Mouse (Mus musculus) bone marrow macrophage, adult 2 months (primary cell): Measurements from ENCODE around the gene Bpifb1.

Source experiments
- CTCF ChIP-seq: IDR thresholded peaks from 2 replicates; pipeline ENCODE4 v1.5.1; 2012; ENCODE audit warnings: low read depth, mild to moderate bottlenecking, low read length, moderate library complexity
- POLR2A ChIP-seq: IDR thresholded peaks from 2 replicates; pipeline ENCODE4 v1.6.1; 2012; ENCODE audit warnings: mild to moderate bottlenecking, low read depth, low read length, borderline replicate concordance

GRCm38 (mm10) chr2:154193071-154193470 lies 2.5 kb downstream of the Bpifb1 start:
- TF ChIP-seq POLR2A (no peak), CTCF (no peak)
